Mouse (Mus musculus) limb, embryonic 14.5 days (tissue): ENCODE data around the gene Olfr1395. TPM values are rescaled to one million over a fixed set of nuclear protein-coding genes. Genes with fewer than 3 reads are reported as not detected.
"Not testable (repeated sequence)": the region's sequence is repeated elsewhere in the genome, so short reads cannot be mapped to it uniquely, and the experiment has no call there.

Experiments
- ATAC-seq: fragments of 200-750 bp; cut with Nextera tagmentation; 2 replicates; pipeline ENCODE4 v1.8.0; 2017; ENCODE audit warnings: low read depth, moderate number of reproducible peaks, moderate TSS enrichment; ENCODE audit not compliant: low FRiP score
- DNase-seq: peaks from one replicate; pipeline ENCODE4 v3.0.0-alpha.2; 2015; ENCODE audit warnings: low spot score
- H3K27ac ChIP-seq: fragments of 300-500 bp; sonication (generic); replicated peaks from 2 replicates; pipeline ENCODE4 v1.5.1; 2014; ENCODE audit warnings: low read depth, mild to moderate bottlenecking, low read length, moderate library complexity, mixed read lengths
- H3K27me3 ChIP-seq: fragments of 300-500 bp; sonication (generic); 2 replicates; pipeline ENCODE4 v1.6.1; 2014; ENCODE audit warnings: low read length, mixed read lengths; ENCODE audit not compliant: control insufficient read depth, insufficient read depth
- H3K36me3 ChIP-seq: fragments of 300-500 bp; sonication (generic); 2 replicates; pipeline ENCODE4 v1.6.1; 2014; ENCODE audit warnings: mild to moderate bottlenecking, low read length, moderate library complexity, mixed read lengths; ENCODE audit not compliant: control insufficient read depth, insufficient read depth
- H3K4me1 ChIP-seq: fragments of 300-500 bp; sonication (generic); 2 replicates; pipeline ENCODE4 v1.6.1; 2014; ENCODE audit warnings: antibody characterized with exemption, low read length, mixed read lengths; ENCODE audit not compliant: control insufficient read depth, insufficient read depth
- H3K4me2 ChIP-seq: fragments of 300-500 bp; sonication (generic); replicated peaks from 2 replicates; pipeline ENCODE4 v1.6.1; 2014; ENCODE audit warnings: low read depth, mild to moderate bottlenecking, low read length, moderate library complexity; ENCODE audit not compliant: severe bottlenecking
- H3K4me3 ChIP-seq: fragments of 300-500 bp; sonication (generic); replicated peaks from 2 replicates; pipeline ENCODE4 v1.5.1; 2014; ENCODE audit warnings: low read length
- H3K9ac ChIP-seq: fragments of 300-500 bp; sonication (generic); 2 replicates; pipeline ENCODE4 v1.6.1; 2014; ENCODE audit warnings: mild to moderate bottlenecking, low read depth, low read length, moderate library complexity; ENCODE audit not compliant: severe bottlenecking
- H3K9me3 ChIP-seq: fragments of 300-500 bp; sonication (generic); 2 replicates; pipeline ENCODE4 v1.6.1; 2016; ENCODE audit warnings: low read length; ENCODE audit not compliant: control insufficient read depth
- POLR2A ChIP-seq: fragments of 200-500 bp; IDR thresholded peaks from 2 replicates; pipeline ENCODE4 v1.8.0; 2012; ENCODE audit warnings: inconsistent platforms, mild to moderate bottlenecking, moderate library complexity, borderline replicate concordance; ENCODE audit not compliant: insufficient read depth, insufficient read length; ENCODE audit errors: extremely low read depth
- WGBS: fragments of 180-500 bp; shearing (Covaris S2); extraction: QIAGEN DNeasy Blood & Tissue Kit; methylation state at CpG from one replicate; pipeline ENCODE4 v1.1.7; 2014; 5-methylcytosine and 5-hydroxymethylcytosine counted together
- polyA plus RNA-seq, 2 experiments: library from polyadenylated mRNA; depleted of rRNA in 1 of 2; stranded (reverse) in 1 of 2; unstranded in 1 of 2; fragments of >200 nt; fragmentation: Nextera tagmentation in 1 of 2; extraction: Ambion mirVana in 1 of 2; gene quantifications; 2 replicates each; pipeline versions ENCODE4 v1.2.1 to v1.2.3; 2012 to 2014

The Olfr1395 gene
- polyA plus RNA-seq, 2 experiments: not detected

- no peak within 1 kb of the TSS for H3K9ac ChIP-seq
- no peak for TF ChIP-seq POLR2A
- no peaks in the 10 kb centered on the region for H3K27me3 ChIP-seq
- no peak within 1 kb of the TSS for H3K4me2 ChIP-seq
- H3K4me3 ChIP-seq: no peak within 1 kb of the TSS
- no peak for ATAC-seq
- H3K27ac ChIP-seq: no peak within 1 kb of the TSS
- no peaks in the 10 kb centered on the region for H3K4me1 ChIP-seq
- 84% methylated on average over 1 of the region's 1 CpGs for WGBS
- no peaks in the 10 kb centered on the region for H3K9me3 ChIP-seq
- H3K36me3 ChIP-seq: no peaks in the 10 kb centered on the region
- no peak for DNase-seq
Observed at GRCm38 (mm10) chr11:49154077-49154476, 12.0 kb downstream of the Olfr1395 start, which contains the start of gene Olfr1394. Gene Olfr1394 (plus strand): TSS chr11:49154377.

DNA sequence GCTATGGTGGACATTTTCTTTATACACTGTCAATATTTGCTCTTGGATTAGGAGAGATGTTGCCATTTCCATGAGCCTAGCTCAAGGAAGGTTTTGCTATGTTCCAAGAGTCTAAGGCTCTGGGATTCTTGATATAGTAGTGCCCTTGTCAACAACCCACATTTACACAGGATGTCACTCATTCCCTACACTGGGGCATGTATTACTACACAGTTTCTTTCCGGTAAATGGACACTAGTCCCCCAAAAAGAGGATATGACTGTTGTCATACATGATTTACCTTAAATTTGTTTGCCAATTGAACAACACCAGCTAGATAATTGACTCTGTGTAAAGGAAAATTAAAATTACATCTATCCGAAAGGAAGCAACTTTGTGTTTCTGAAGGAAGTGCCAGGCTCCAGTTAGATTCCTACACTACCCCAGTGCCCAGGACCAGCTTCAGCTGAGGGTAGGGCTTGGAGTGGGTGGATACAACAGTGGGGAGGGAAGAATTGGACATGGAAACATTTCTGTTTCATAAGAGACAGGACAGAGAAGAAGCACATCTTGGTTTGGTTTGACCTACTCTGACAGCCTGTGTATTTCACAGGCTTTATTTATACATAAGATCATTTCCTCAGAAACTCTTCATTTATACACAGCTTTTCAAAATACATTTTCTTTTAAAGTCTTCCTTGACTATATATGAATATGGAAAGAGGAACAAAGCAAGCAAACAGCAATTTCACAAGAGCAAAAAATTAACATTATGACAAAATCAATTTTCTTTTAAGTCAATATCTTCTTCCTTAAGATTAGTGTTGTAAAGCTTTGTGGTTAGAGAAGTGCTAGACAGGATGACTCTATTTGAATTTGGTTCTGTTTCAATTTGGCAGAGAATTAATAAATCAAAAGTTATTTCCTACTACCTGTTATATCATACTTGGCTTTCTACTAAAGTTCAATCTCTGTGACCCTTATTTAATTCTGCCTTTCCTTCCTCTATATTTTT, 15.0 kb downstream of the Olfr1395 start:
- Histone ChIP-seq H3K36me3 (no peaks in the 10 kb centered on the region), H3K27me3 (no peaks in the 10 kb centered on the region), H3K9ac (no peak overlapping the region), H3K27ac (no peak overlapping the region), H3K9me3 (no peaks in the 10 kb centered on the region), H3K4me3 (no peak overlapping the region), H3K4me1 (no peaks in the 10 kb centered on the region), H3K4me2 (no peak overlapping the region)
- ATAC-seq (no peak), DNase-seq (no peak)
- 84% methylated on average over 2 of the region's 2 CpGs for WGBS
- TF ChIP-seq POLR2A: no peak

- Histone ChIP-seq H3K36me3 (no peaks in the 10 kb centered on the region), H3K4me2 (peak overlapping the region; percentile 52), H3K9me3 (0 out of 2 replicates have a peak, but pooled peaks cover 6% of the 10 kb centered on the region), H3K4me3 (peak overlapping the region; percentile 28), H3K9ac (peak overlapping the region; percentile 45), H3K27ac (no peak overlapping the region), H3K4me1 (no peaks in the 10 kb centered on the region), H3K27me3 (peaks cover 25% of the 10 kb centered on the region; the same call in 1 of the 2 replicates)
- ATAC-seq (no peak), DNase-seq (no peak)
- no peak for TF ChIP-seq POLR2A
- WGBS: 7% methylated on average over 50 of the region's 50 CpGs
Observed at GRCm38 (mm10) chr11:49168839-49169611, 27.0 kb downstream of the Olfr1395 start.

DNA sequence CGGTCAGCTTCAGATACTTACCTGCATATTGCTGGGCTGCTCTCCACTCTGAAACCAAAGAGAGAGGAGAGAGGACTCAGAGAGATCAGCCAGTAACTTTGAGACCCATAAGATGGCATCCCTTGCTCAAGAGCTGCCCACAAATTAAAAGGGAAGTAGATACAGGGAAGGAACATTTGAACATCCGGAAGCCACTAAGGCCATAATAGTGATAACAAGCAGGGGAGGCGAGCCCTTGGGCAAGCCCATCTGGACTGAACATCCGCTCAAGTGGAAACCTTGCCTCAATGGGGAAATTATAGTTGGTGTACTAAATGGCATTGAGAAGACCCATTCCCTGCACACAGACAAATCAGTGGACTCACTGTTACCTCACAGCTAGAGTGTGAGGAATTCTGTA, 28.5 kb downstream of the Olfr1395 start:
- TF ChIP-seq POLR2A: no peak
- no peak for DNase-seq
- Histone ChIP-seq H3K9ac (no peak overlapping the region), H3K4me1 (no peaks in the 10 kb centered on the region), H3K27ac (no peak overlapping the region), H3K27me3 (peaks cover 25% of the 10 kb centered on the region; the same call in 1 of the 2 replicates), H3K4me3 (no peak overlapping the region), H3K9me3 (0 out of 2 replicates have a peak, but pooled peaks cover 6% of the 10 kb centered on the region), H3K4me2 (no peak overlapping the region), H3K36me3 (no peaks in the 10 kb centered on the region)
- WGBS: 92% methylated on average over 4 of the region's 4 CpGs
- no peak for ATAC-seq

- DNase-seq: no peak
- Histone ChIP-seq H3K9me3 (no peaks in the 10 kb centered on the region), H3K4me1 (no peaks in the 10 kb centered on the region), H3K27ac (no peak overlapping the region), H3K27me3 (no peaks in the 10 kb centered on the region), H3K4me3 (no peak overlapping the region), H3K4me2 (no peak overlapping the region), H3K36me3 (no peaks in the 10 kb centered on the region), H3K9ac (no peak overlapping the region)
- no peak for TF ChIP-seq POLR2A
- ATAC-seq: no peak
- 69% methylated on average over 8 of the region's 8 CpGs for WGBS
Observed at GRCm38 (mm10) chr11:49175345-49175744, 33.3 kb downstream of the Olfr1395 start.

DNA sequence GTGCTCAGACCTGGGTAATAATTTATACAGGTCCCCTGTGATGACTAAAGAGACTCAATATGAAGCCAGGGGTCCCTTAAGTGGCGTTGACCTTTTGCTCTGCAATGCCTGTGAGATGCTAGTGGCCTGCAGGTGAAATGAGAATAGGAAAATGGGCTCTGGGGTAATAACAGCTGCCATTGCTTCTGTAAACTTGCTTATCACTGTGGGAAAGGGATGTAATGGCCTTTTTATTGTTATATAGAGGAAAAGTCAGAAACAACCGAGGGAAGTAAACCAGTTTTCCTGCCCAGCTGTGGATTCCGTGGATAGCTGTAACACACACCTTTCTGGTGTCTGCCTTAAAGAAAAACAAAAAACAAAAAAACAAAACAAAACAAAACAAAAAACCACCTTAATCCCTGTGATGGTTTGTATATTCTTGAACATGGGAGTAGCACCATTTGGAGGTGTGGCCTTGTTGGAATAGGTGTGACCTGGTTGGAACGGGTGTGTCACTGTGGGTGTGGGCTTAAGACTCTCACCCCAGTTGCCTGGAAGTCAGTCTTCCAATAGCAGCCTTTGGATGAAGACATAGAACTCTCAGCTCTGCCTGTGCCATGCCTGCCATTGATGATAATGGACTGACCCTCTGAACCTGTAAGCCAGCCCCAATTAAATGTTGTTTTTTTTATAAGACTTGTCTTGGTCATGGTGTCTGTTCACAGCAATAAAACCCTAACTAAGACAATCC, 34.1 kb downstream of the Olfr1395 start:
- DNase-seq, H3K4me1 ChIP-seq, ATAC-seq, H3K4me2 ChIP-seq, H3K9ac ChIP-seq, H3K4me3 ChIP-seq, H3K27ac ChIP-seq, H3K9me3 ChIP-seq, H3K36me3 ChIP-seq, H3K27me3 ChIP-seq: not testable (repeated sequence)
- WGBS: 68% methylated on average over 4 of the region's 4 CpGs
